Mouse (Mus musculus) heart, adult 18-20 months (tissue): ENCODE data around the gene Cbx6. TPM values are rescaled to one million over a fixed set of nuclear protein-coding genes. Genes with fewer than 3 reads are reported as not detected.

Experiments used
- total RNA-seq, 2 experiments: library from RNA; stranded (reverse); gene quantifications; 2 replicates each; pipeline ENCODE4 v1.2.3; 2021

Cbx6 gene
- total RNA-seq, 2 experiments from 2014 or later = 17.2 to 18.2 TPM

Other genes with a start within 250 kb of the Cbx6 start
- not detected for gene Dmc1, start 229.6 kb downstream of the Cbx6 start, total RNA-seq
- under 1 TPM; 0.37 to 0.77 TPM for gene Fam227a, start 175.7 kb downstream of the Cbx6 start, total RNA-seq
- gene Cby1, start 175.5 kb downstream of the Cbx6 start, total RNA-seq = 10 to 100 TPM; 18.7 to 23.6 TPM
- gene Tomm22, start 163.8 kb downstream of the Cbx6 start, total RNA-seq = 100 to 1,000 TPM; 112 to 126 TPM
- gene Josd1, start 146.8 kb downstream of the Cbx6 start, total RNA-seq = 10 to 100 TPM; 23.4 to 26.2 TPM
- gene Gtpbp1, start 143.8 kb downstream of the Cbx6 start, total RNA-seq = 10 to 100 TPM; 26.0 to 28.8 TPM
- gene Sun2, start 92.2 kb downstream of the Cbx6 start, total RNA-seq = 10 to 100 TPM; 79.1 to 89.1 TPM
- gene Dnal4, start 56.8 kb downstream of the Cbx6 start, total RNA-seq = 10 to 100 TPM; 16.9 to 22.0 TPM
- gene Nptxr, start 29.9 kb downstream of the Cbx6 start, total RNA-seq = 1 to 10 TPM; 1.4 to 1.5 TPM
- gene Npcd, start 451 bp downstream of the Cbx6 start, total RNA-seq = 1 to 10 TPM in 1 of 2 experiments, not detected in 1; 1.0 TPM
- gene Apobec3, start 57.0 kb upstream of the Cbx6 start, total RNA-seq = 10 to 100 TPM in 1 of 2 experiments, 1 to 10 TPM in 1; 6.8 to 10.6 TPM
- 10 to 100 TPM; 17.8 to 29.8 TPM for gene Cbx7, start 136.4 kb upstream of the Cbx6 start, total RNA-seq
- gene Pdgfb, start 180.3 kb upstream of the Cbx6 start, total RNA-seq = 10 to 100 TPM; 23.1 to 29.3 TPM